Mouse (Mus musculus) hindbrain, embryonic 11.5 days (tissue): ENCODE data around the gene Rpl31. TPM values are rescaled to one million over a fixed set of nuclear protein-coding genes. Genes with fewer than 3 reads are reported as not detected.

Experiments used
- ATAC-seq: fragments of 200-750 bp; cut with Nextera tagmentation; 2 replicates; pipeline ENCODE4 v1.8.0; 2017; ENCODE audit warnings: mild to moderate bottlenecking, moderate TSS enrichment, moderate library complexity; ENCODE audit not compliant: low FRiP score
- DNase-seq: peaks from one replicate; pipeline ENCODE4 v3.0.0-alpha.2; 2015; ENCODE audit warnings: low spot score
- H3K27ac ChIP-seq: fragments of 300-500 bp; sonication (generic); 2 replicates; pipeline ENCODE4 v1.5.1; 2014; ENCODE audit warnings: mild to moderate bottlenecking, low read depth, low read length
- H3K27me3 ChIP-seq: fragments of 300-500 bp; sonication (generic); 2 replicates; pipeline ENCODE4 v1.6.1; 2014; ENCODE audit warnings: mild to moderate bottlenecking, low read length, moderate library complexity, mixed read lengths; ENCODE audit not compliant: control insufficient read depth, insufficient read depth
- H3K36me3 ChIP-seq: fragments of 300-500 bp; sonication (generic); 2 replicates; pipeline ENCODE4 v1.6.1; 2014; ENCODE audit warnings: mild to moderate bottlenecking, low read length, moderate library complexity, mixed read lengths; ENCODE audit not compliant: control insufficient read depth, insufficient read depth
- H3K4me1 ChIP-seq: fragments of 300-500 bp; sonication (generic); replicated peaks from 2 replicates; pipeline ENCODE4 v1.6.1; 2014; ENCODE audit warnings: low read length, mixed read lengths; ENCODE audit not compliant: control insufficient read depth, insufficient read depth
- H3K4me2 ChIP-seq: fragments of 300-500 bp; sonication (generic); replicated peaks from 2 replicates; pipeline ENCODE4 v1.6.1; 2014; ENCODE audit warnings: mild to moderate bottlenecking, low read depth, low read length
- H3K4me3 ChIP-seq: fragments of 300-500 bp; sonication (generic); 2 replicates; pipeline ENCODE4 v1.5.1; 2014; ENCODE audit warnings: low read depth, low read length
- H3K9ac ChIP-seq: fragments of 300-500 bp; sonication (generic); 2 replicates; pipeline ENCODE4 v1.6.1; 2014; ENCODE audit warnings: low read depth, low read length
- H3K9me3 ChIP-seq: fragments of 300-500 bp; sonication (generic); 2 replicates; pipeline ENCODE4 v1.6.1; 2016; ENCODE audit warnings: low read length; ENCODE audit not compliant: control insufficient read depth
- WGBS: fragments of 180-500 bp; shearing (Covaris S2); extraction: QIAGEN DNeasy Blood & Tissue Kit; methylation state at CpG from one replicate; pipeline ENCODE4 v1.1.7; 2014; 5-methylcytosine and 5-hydroxymethylcytosine counted together
- polyA plus RNA-seq: library from polyadenylated mRNA; unstranded; fragments of >200 nt; fragmentation: Nextera tagmentation; extraction: Ambion mirVana; gene quantifications from 2 replicates; pipeline ENCODE4 v1.2.1, GENCODE M21; 2014

Rpl31 gene
- polyA plus RNA-seq, 1 experiment from 2014 or later: 426 TPM

DNA sequence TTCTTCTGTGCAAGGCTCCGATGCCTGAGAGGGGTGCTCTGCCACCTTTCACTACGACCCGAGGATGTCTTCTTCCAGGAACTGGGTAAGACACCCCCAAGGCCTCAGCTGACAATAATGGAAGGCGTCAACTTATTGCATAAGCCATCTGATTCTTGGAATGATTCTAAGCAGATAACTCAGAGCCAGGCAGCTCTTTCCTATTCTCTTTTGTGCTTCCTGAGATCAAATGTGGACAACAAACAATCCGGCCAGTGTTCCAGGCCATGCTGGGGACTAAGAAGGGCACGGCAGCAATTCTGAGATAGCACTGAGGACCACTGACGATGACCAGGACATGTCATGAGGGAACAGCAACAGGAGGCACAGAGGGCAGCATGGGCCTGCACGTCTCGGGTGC, 51.2 kb downstream of the Rpl31 start:
- Histone ChIP-seq H3K27ac (no peak overlapping the region), H3K9me3 (no peaks in the 10 kb centered on the region), H3K9ac (no peak overlapping the region), H3K36me3 (no peaks in the 10 kb centered on the region), H3K27me3 (no peaks in the 10 kb centered on the region), H3K4me3 (no peak overlapping the region), H3K4me2 (no peak overlapping the region), H3K4me1 (no peaks in the 10 kb centered on the region)
- ATAC-seq: no peak
- no peak for DNase-seq
- 90% methylated on average over 9 of the region's 9 CpGs for WGBS

DNA sequence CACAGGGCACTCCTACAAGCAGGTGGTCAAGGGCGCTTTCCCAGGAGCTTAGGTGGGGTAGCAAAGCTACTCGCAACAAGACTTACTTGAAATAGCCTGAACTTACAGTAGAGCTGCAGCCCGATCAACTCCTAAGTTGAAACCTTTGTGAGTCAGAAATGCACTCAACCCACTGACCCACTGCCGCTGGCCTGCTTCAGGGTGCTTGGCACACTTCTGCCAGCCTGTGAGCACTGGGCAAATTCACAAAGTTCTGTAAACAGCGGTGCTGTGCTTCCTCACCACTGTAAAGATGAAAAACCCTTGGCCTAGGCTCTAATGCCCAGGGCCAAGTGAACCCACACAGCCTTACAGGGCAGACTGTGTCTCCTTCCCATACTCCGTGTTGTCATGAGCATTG, 53.3 kb downstream of the Rpl31 start:
- no peaks in the 10 kb centered on the region for H3K9me3 ChIP-seq
- no peaks in the 10 kb centered on the region for H3K27me3 ChIP-seq
- H3K4me2 ChIP-seq: no peak overlapping the region
- no peak overlapping the region for H3K9ac ChIP-seq
- DNase-seq (no peak), ATAC-seq (no peak)
- no peaks in the 10 kb centered on the region for H3K4me1 ChIP-seq
- no peaks in the 10 kb centered on the region for H3K36me3 ChIP-seq
- 91% methylated on average over 6 of the region's 6 CpGs for WGBS
- no peak overlapping the region for H3K4me3 ChIP-seq
- H3K27ac ChIP-seq: no peak overlapping the region

Other genes with a start within 250 kb of the Rpl31 start
- gene Npas2, start 174.1 kb upstream of the Rpl31 start, polyA plus RNA-seq: 0.12 TPM in 1 of 2 replicates, not detected in the other
- 5.3 and 6.5 TPM in 2 replicates for gene Tbc1d8, start 110.9 kb downstream of the Rpl31 start, polyA plus RNA-seq
- 29.1 and 29.6 TPM in 2 replicates for gene Cnot11, start 167.2 kb downstream of the Rpl31 start, polyA plus RNA-seq
- 31.5 and 32.9 TPM in 2 replicates for gene Rnf149, start 209.6 kb downstream of the Rpl31 start, polyA plus RNA-seq